In genomic region chr3:142394796-142395508, GRCm38 (mm10) we compare ENCODE assay signal across 8 mouse cellular contexts. TPM values are rescaled to one million over a fixed set of nuclear protein-coding genes. Genes with fewer than 3 reads are reported as not detected.
DNase-seq lines count a peak whose midpoint lies in the region; ATAC-seq and TF ChIP-seq lines count a peak whose summit lies in the region.

No protein-coding gene starts in this region.

- no peaks in the 10 kb centered on the region for H3K27me3 ChIP-seq in forebrain, embryonic 16.5 days (replicated peaks; ENCODE audit: control insufficient read depth, insufficient read depth, low read length)

- H3K36me3 ChIP-seq in ES-E14 (ENCODE audit: control insufficient read depth, insufficient read depth, low read length, poor library complexity, severe bottlenecking): no peaks in the 10 kb centered on the region
- no peaks in the 10 kb centered on the region for H3K36me3 ChIP-seq in forebrain, embryonic 16.5 days (ENCODE audit: control insufficient read depth, insufficient read depth)

- peak overlapping the region; percentile 97 for H3K9ac ChIP-seq in ES-E14 (ENCODE audit: insufficient read depth, low read depth, low read length, poor library complexity, severe bottlenecking)
- H3K9ac ChIP-seq in forebrain, embryonic 16.5 days (replicated peaks; ENCODE audit: low read depth, low read length): peak overlapping the region; percentile 64

- peaks cover 0 to 6% of the 10 kb centered on the region in 2 experiments; a peak in 3 of 4 replicates for H3K4me1 ChIP-seq in ES-E14 (ENCODE audit: control insufficient read depth in 2 of 2, insufficient read depth in 2 of 2, low read length in 2 of 2, poor library complexity in 1 of 2)
- 0 out of 2 replicates have a peak, but pooled peaks cover 3% of the 10 kb centered on the region for H3K4me1 ChIP-seq in brown adipose tissue, adult 24 weeks (ENCODE audit: control insufficient read depth, insufficient read depth, insufficient read length, low read length)
- peaks cover 6% of the 10 kb centered on the region for H3K4me1 ChIP-seq in forebrain, embryonic 16.5 days (replicated peaks; ENCODE audit: control insufficient read depth, insufficient read depth, low read length)

- peak overlapping the region; percentile 89 for H3K4me2 ChIP-seq in forebrain, embryonic 16.5 days (ENCODE audit: low read length)

- peak; percentile 77 for ATAC-seq in forebrain, embryonic 16.5 days
- ATAC-seq in hematopoietic stem cell, adult 5-6 weeks (replicated peaks in 1 of 2; ENCODE audit: insufficient read depth in 1 of 2, low FRiP score in 2 of 2, low TSS enrichment in 1 of 2, low read depth in 1 of 2, poor library complexity in 2 of 2, severe bottlenecking in 2 of 2): peak; percentile 52 to 57

- peak; percentile 56 for DNase-seq in ES-E14 (ENCODE audit: low read depth, low spot score)
- DNase-seq in layer of hippocampus, postnatal 25 days (ENCODE audit: extremely low spot score in 1 of 2, low spot score in 1 of 2): peak; percentile 14 to 26
- peak; percentile 91 for DNase-seq in lung, postnatal 36 days
- DNase-seq in retina, postnatal 1 day: peak; percentile 50
- peak; percentile 59 to 85 for DNase-seq in urinary bladder, adult 18-20 months (ENCODE audit: low spot score in 2 of 2)

- peak overlapping the region; percentile 98 to 99 for H3K4me3 ChIP-seq in ES-E14 (ENCODE audit: insufficient read depth in 1 of 2, low read depth in 1 of 2, low read length in 2 of 2, poor library complexity in 1 of 2, severe bottlenecking in 1 of 2)
- peak overlapping the region; percentile 89 for H3K4me3 ChIP-seq in brown adipose tissue, adult 24 weeks (ENCODE audit: insufficient read depth, low read depth, low read length)
- peak overlapping the region; percentile 91 for H3K4me3 ChIP-seq in forebrain, embryonic 16.5 days (replicated peaks; ENCODE audit: low read length)

- under 1% methylated on average over 48 of the region's 64 CpGs for WGBS in forebrain, embryonic 16.5 days

- in situ Hi-C loops in ES-E14 (cut with MboI; ENCODE audit: low sequenced_read_pairs in 2 of 2, unreplicated experiment in 2 of 2): no loop called here

- H3K9me3 ChIP-seq in ES-E14 (ENCODE audit: control insufficient read depth, insufficient read depth, low read depth, low read length): no peaks in the 10 kb centered on the region
- H3K9me3 ChIP-seq in forebrain, embryonic 16.5 days (ENCODE audit: control insufficient read depth, low read length): no peaks in the 10 kb centered on the region

- peak overlapping the region; percentile 80 for H3K27ac ChIP-seq in ES-E14 (ENCODE audit: insufficient read depth, low read depth, low read length, poor library complexity, severe bottlenecking)
- peak overlapping the region; percentile 97 for H3K27ac ChIP-seq in brown adipose tissue, adult 24 weeks (replicated peaks; ENCODE audit: low read depth, low read length)
- peak overlapping the region; percentile 10; the same call in 1 of the 2 replicates for H3K27ac ChIP-seq in forebrain, embryonic 16.5 days (ENCODE audit: low read length)

TF ChIP-seq in ES-E14, 5 proteins besides CTCF, POLR2A, EP300 and RAD21:
- TF ChIP-seq MAFK (IDR thresholded peaks at IDR 0.05; ENCODE audit: insufficient read depth, low read depth, low read length): no peak
- no peak for TF ChIP-seq CHD2 (IDR thresholded peaks at IDR 0.05; ENCODE audit: low read depth, low read length)
- TF ChIP-seq ZC3H11A (IDR thresholded peaks at IDR 0.05; ENCODE audit: borderline replicate concordance, low read depth, low read length): no peak
- TF ChIP-seq ZNF384 (IDR thresholded peaks at IDR 0.05; ENCODE audit: low read depth, low read length): no peak
- TF ChIP-seq HCFC1 (IDR thresholded peaks at IDR 0.05; ENCODE audit: borderline replicate concordance, insufficient read depth, low read length): no peak; the same call in 1 of the 2 replicates

RNA-seq across cellular contexts. Expression of gene Pdlim5, which starts 0.5 kb away (rescaled TPM):
- total RNA-seq in ES-E14 (2012; rRNA removed): 24.7 and 38.8 TPM in 2 replicates
- 26.9 and 32.0 TPM in 2 replicates for polyA plus RNA-seq in brown adipose tissue, adult 24 weeks (2012; ENCODE audit: insufficient read depth, insufficient read length, missing spikeins)
- 10.0 and 11.5 TPM in 2 replicates for polyA plus RNA-seq in forebrain, embryonic 16.5 days (2015; fragmentation: Nextera tagmentation; extraction: Ambion mirVana)
- total RNA-seq in hematopoietic stem cell, adult 5-6 weeks (2017): 16.3 and 17.2 TPM in 2 replicates
- 10 to 100 TPM; 21.3 to 24.5 TPM for total RNA-seq in layer of hippocampus, postnatal 25 days (2021)

Comparison
In these comparisons a context has a peak if more than half of its experiments do, and no peak if none do; other contexts are left out.
1. Peak in every context shown above with its lines: DNase-seq, ATAC-seq, H3K4me3 ChIP-seq and H3K27ac ChIP-seq.
2. DNase-seq: peak in every context shown above with its lines; median percentile 91 in lung, postnatal 36 days; 72 in urinary bladder, adult 18-20 months; 56 in ES-E14; 50 in retina, postnatal 1 day; 20 in layer of hippocampus, postnatal 25 days.
3. H3K27ac ChIP-seq: peak in every context shown above with its lines; median percentile 97 in brown adipose tissue, adult 24 weeks; 80 in ES-E14; 10 in forebrain, embryonic 16.5 days.